Mouse (Mus musculus) ES-E14 (cell line): ENCODE data around the gene Flii.

Experiments used
- HCFC1 ChIP-seq: IDR thresholded peaks from 2 replicates; pipeline ENCODE4 v1.6.1; 2012; ENCODE audit warnings: low read length, inconsistent platforms, borderline replicate concordance; ENCODE audit not compliant: insufficient read depth
- MAFK ChIP-seq: IDR thresholded peaks from 2 replicates; pipeline ENCODE4 v1.6.1; 2014; ENCODE audit warnings: mild to moderate bottlenecking, low read depth, low read length, inconsistent platforms; ENCODE audit not compliant: insufficient read depth
- ZNF384 ChIP-seq: IDR thresholded peaks from 2 replicates; pipeline ENCODE4 v1.6.1; 2012; ENCODE audit warnings: low read depth, low read length, inconsistent platforms

DNA sequence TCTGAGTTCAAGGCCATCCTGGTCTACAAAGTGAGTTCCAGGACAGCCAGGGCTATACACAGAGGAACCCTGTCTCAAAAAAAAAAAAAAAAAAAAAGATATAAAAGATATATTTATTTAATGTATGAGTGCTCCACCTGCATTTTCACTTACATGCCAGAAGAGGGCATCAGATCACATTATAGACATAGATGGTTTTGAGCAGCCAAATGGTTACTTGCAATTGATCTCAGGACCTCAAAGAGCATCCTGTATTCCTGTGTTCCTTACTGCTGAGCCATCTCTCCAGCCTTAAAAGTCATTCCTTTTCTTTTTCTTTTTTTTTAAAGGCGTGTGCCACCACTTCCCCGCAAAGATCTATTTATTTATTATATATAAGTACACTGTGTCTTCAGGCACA lies 29.5 kb downstream of the Flii start:
- TF ChIP-seq HCFC1 (no peak), ZNF384 (0 out of 2 replicates have a peak, but pooled peaks have one; percentile 8), MAFK (no peak)
